Mouse (Mus musculus) ZHBTc4 (cell line): ENCODE results near the gene Kank2.
"Not testable (repeated sequence)": the region's sequence is repeated elsewhere in the genome, so short reads cannot be mapped to it uniquely, and the experiment has no call there.

Experiments
- DNase-seq: peaks from one replicate; pipeline ENCODE4 v3.0.0-alpha.2; 2011; ENCODE audit warnings: low read depth, low spot score

Gene Kank2

GRCm38 (mm10) chr9:21784517-21785307 is 13.8 kb downstream of the Kank2 start:
- DNase-seq = no peak

- peak; percentile 42 for DNase-seq
Measured at GRCm38 (mm10) chr9:21781657-21782468, 16.7 kb downstream of the Kank2 start.

- DNase-seq = peak; percentile 67
Measured at GRCm38 (mm10) chr9:21777726-21778125, 20.8 kb downstream of the Kank2 start.

GRCm38 (mm10) chr9:21774353-21774752 is 24.2 kb downstream of the Kank2 start:
- no peak for DNase-seq

GRCm38 (mm10) chr9:21773396-21773795 is 25.1 kb downstream of the Kank2 start:
- DNase-seq = not testable (repeated sequence)

- no peak for DNase-seq
Measured at GRCm38 (mm10) chr9:21769558-21770183, 28.9 kb downstream of the Kank2 start.

- peak; percentile 98 for DNase-seq
Measured at GRCm38 (mm10) chr9:21768511-21769411, 29.8 kb downstream of the Kank2 start.

- DNase-seq = no peak
Measured at GRCm38 (mm10) chr9:21767896-21768295, 30.6 kb downstream of the Kank2 start.

- DNase-seq = no peak
Measured at GRCm38 (mm10) chr9:21764084-21764999, 34.2 kb downstream of the Kank2 start.

- DNase-seq = peak; percentile 94
Measured at GRCm38 (mm10) chr9:21762135-21762534, 36.4 kb downstream of the Kank2 start.

- DNase-seq = peak; percentile 99
Measured at GRCm38 (mm10) chr9:21760155-21761088, 38.1 kb downstream of the Kank2 start, which contains the start of gene Spc24. Gene Spc24 (minus strand): TSS chr9:21760303.

- no peak for DNase-seq
Measured at GRCm38 (mm10) chr9:21759718-21760117, 38.8 kb downstream of the Kank2 start.

GRCm38 (mm10) chr9:21758576-21759529 is 39.7 kb downstream of the Kank2 start:
- DNase-seq = no peak

GRCm38 (mm10) chr9:21754516-21755321 is 43.8 kb downstream of the Kank2 start:
- no peak for DNase-seq

- no peak for DNase-seq
Measured at GRCm38 (mm10) chr9:21754003-21754402, 44.5 kb downstream of the Kank2 start.

- DNase-seq = no peak
Measured at GRCm38 (mm10) chr9:21752252-21752792, 46.2 kb downstream of the Kank2 start.

- DNase-seq = no peak
Measured at GRCm38 (mm10) chr9:21751347-21751746, 47.2 kb downstream of the Kank2 start.
